ENCODE assay signal across 20 mouse cellular contexts in the genomic region with DNA sequence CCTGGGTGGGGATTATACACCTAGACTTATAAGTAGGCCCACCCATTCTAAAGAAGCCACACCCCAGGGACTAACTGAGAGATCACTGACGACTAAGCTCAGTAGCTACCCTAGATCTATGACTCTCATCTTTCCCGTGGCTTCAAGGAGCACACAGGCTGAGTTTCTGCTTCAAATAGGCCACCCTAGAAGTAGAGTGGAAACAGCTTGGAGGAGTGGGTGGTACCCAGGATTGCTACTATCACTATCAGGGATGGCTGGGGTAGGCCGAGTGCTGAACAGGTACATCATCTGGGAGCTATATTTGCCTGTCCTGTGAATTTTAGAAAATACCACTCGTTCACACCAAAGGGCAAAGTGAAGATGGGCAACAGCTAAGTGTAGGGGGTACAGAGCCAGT. TPM values are rescaled to one million over a fixed set of nuclear protein-coding genes. Genes with fewer than 3 reads are reported as not detected.
DNase-seq lines count a peak whose midpoint lies in the region; ATAC-seq and TF ChIP-seq lines count a peak whose summit lies in the region.
"Had no signal": no experiment of that assay in that cellular context is flagged by ENCODE, and none has a peak within 500 bp of the region (broad histone marks: within the 10 kb centered on the region; RNA-seq: fewer than 3 reads in every experiment).

No protein-coding gene starts in this region.

- no peaks in the 10 kb centered on the region for H3K27me3 ChIP-seq in forebrain, postnatal 0 days (ENCODE audit: insufficient read depth, low read length)
- H3K27me3 ChIP-seq in forebrain, embryonic 15.5 days: no peaks in the 10 kb centered on the region
- no peaks in the 10 kb centered on the region for H3K27me3 ChIP-seq in midbrain, embryonic 13.5 days
- no peaks in the 10 kb centered on the region for H3K27me3 ChIP-seq in midbrain, embryonic 16.5 days (ENCODE audit: control insufficient read depth, insufficient read depth, low read depth, low read length)
- H3K27me3 ChIP-seq in intestine, embryonic 15.5 days (replicated peaks): no peaks in the 10 kb centered on the region
- H3K27me3 ChIP-seq: CH12.LX; forebrain, embryonic 12.5 days; hindbrain, embryonic 15.5 days; Patski had no signal

- H3K9me3 ChIP-seq in forebrain, postnatal 0 days (ENCODE audit: low read length): no peaks in the 10 kb centered on the region
- no peaks in the 10 kb centered on the region for H3K9me3 ChIP-seq in forebrain, embryonic 15.5 days
- H3K9me3 ChIP-seq in midbrain, embryonic 13.5 days: no peaks in the 10 kb centered on the region
- H3K9me3 ChIP-seq in midbrain, embryonic 16.5 days (replicated peaks; ENCODE audit: control insufficient read depth, low read length, poor library complexity, severe bottlenecking): no peaks in the 10 kb centered on the region
- H3K9me3 ChIP-seq in intestine, embryonic 15.5 days: no peaks in the 10 kb centered on the region
- H3K9me3 ChIP-seq: forebrain, embryonic 12.5 days; heart, embryonic 12.5 days; hindbrain, embryonic 10.5 days; hindbrain, embryonic 15.5 days had no signal

- no peak overlapping the region for H3K4me3 ChIP-seq in forebrain, postnatal 0 days (ENCODE audit: low read depth, low read length)
- H3K4me3 ChIP-seq in forebrain, embryonic 15.5 days: no peak overlapping the region
- no peak overlapping the region for H3K4me3 ChIP-seq in midbrain, embryonic 13.5 days (replicated peaks)
- H3K4me3 ChIP-seq in midbrain, embryonic 16.5 days (ENCODE audit: low read depth, low read length): no peak overlapping the region
- no peak overlapping the region for H3K4me3 ChIP-seq in intestine, embryonic 15.5 days (replicated peaks)
- H3K4me3 ChIP-seq: heart, adult 2 months; heart, embryonic 12.5 days; hindbrain, embryonic 10.5 days; hindbrain, embryonic 15.5 days had no signal

- H3K9ac ChIP-seq in forebrain, postnatal 0 days: 0 out of 2 replicates have a peak overlapping the region, but pooled peaks have one; percentile 3
- H3K9ac ChIP-seq in forebrain, embryonic 15.5 days (replicated peaks): no peak overlapping the region
- peak overlapping the region; percentile 61; the same call in 1 of the 2 replicates for H3K9ac ChIP-seq in midbrain, embryonic 13.5 days (replicated peaks)
- H3K9ac ChIP-seq in midbrain, embryonic 16.5 days (ENCODE audit: low read depth, low read length): no peak overlapping the region
- H3K9ac ChIP-seq in intestine, embryonic 15.5 days: no peak overlapping the region
- H3K9ac ChIP-seq: heart, embryonic 12.5 days; hindbrain, embryonic 15.5 days had no signal

- TF ChIP-seq CTCF in forebrain, postnatal 0 days (IDR thresholded peaks at IDR 0.05; ENCODE audit: low read depth): no peak

- 67% methylated on average over 4 of the region's 4 CpGs for WGBS in forebrain, postnatal 0 days
- WGBS in forebrain, embryonic 15.5 days: 74% methylated on average over 4 of the region's 4 CpGs
- 83% methylated on average over 4 of the region's 4 CpGs for WGBS in midbrain, embryonic 13.5 days
- 73% methylated on average over 4 of the region's 4 CpGs for WGBS in midbrain, embryonic 16.5 days
- WGBS in intestine, embryonic 15.5 days: 60% methylated on average over 4 of the region's 4 CpGs

- no peak for DNase-seq in forebrain, postnatal 0 days
- no peak for DNase-seq in heart, adult 8-10 months (ENCODE audit: low spot score)
- DNase-seq in layer of hippocampus, adult 11-12 months (ENCODE audit: low spot score): no peak
- DNase-seq: adrenal gland, postnatal 14 days; cerebellum, adult 2 months; cerebellum, postnatal 10 days; gastrocnemius, postnatal 14 days; heart, adult 2 months had no signal

- ATAC-seq in forebrain, postnatal 0 days: no peak
- no peak for ATAC-seq in forebrain, embryonic 15.5 days (replicated peaks)
- ATAC-seq in midbrain, embryonic 13.5 days: no peak
- no peak for ATAC-seq in midbrain, embryonic 16.5 days
- ATAC-seq in intestine, embryonic 15.5 days: no peak
- ATAC-seq: activated CD4-positive, CD25-positive, alpha-beta regulatory T cell, adult 4 months; inflammation-experienced regulatory T-cells, adult 6 months; Patski had no signal

- no peak overlapping the region for H3K27ac ChIP-seq in forebrain, postnatal 0 days (ENCODE audit: low read depth, low read length)
- H3K27ac ChIP-seq in forebrain, embryonic 15.5 days (replicated peaks): no peak overlapping the region
- H3K27ac ChIP-seq in midbrain, embryonic 13.5 days: no peak overlapping the region
- H3K27ac ChIP-seq in midbrain, embryonic 16.5 days (ENCODE audit: low read length): no peak overlapping the region
- 0 out of 2 replicates have a peak overlapping the region, but pooled peaks have one; percentile 15 for H3K27ac ChIP-seq in intestine, embryonic 15.5 days
- H3K27ac ChIP-seq: forebrain, embryonic 12.5 days; heart, adult 2 months; hindbrain, embryonic 15.5 days had no signal

- H3K36me3 ChIP-seq in forebrain, postnatal 0 days (ENCODE audit: insufficient read depth): peaks cover 22% of the 10 kb centered on the region
- H3K36me3 ChIP-seq in forebrain, embryonic 15.5 days: peaks cover 12% of the 10 kb centered on the region
- peaks cover 47% of the 10 kb centered on the region for H3K36me3 ChIP-seq in midbrain, embryonic 13.5 days
- H3K36me3 ChIP-seq in midbrain, embryonic 16.5 days (ENCODE audit: control insufficient read depth, insufficient read depth, low read length): no peaks in the 10 kb centered on the region
- no peaks in the 10 kb centered on the region for H3K36me3 ChIP-seq in intestine, embryonic 15.5 days
- H3K36me3 ChIP-seq: heart, embryonic 12.5 days had no signal

- H3K4me2 ChIP-seq in forebrain, postnatal 0 days (ENCODE audit: low read depth): no peak overlapping the region
- H3K4me2 ChIP-seq in forebrain, embryonic 15.5 days (replicated peaks): no peak overlapping the region
- peak overlapping the region; percentile 97; the same call in 1 of the 2 replicates for H3K4me2 ChIP-seq in midbrain, embryonic 13.5 days (replicated peaks)
- no peak overlapping the region for H3K4me2 ChIP-seq in midbrain, embryonic 16.5 days (ENCODE audit: low read length)
- H3K4me2 ChIP-seq in intestine, embryonic 15.5 days (replicated peaks): peak overlapping the region; percentile 85
- H3K4me2 ChIP-seq: heart, embryonic 12.5 days; hindbrain, embryonic 15.5 days had no signal

- H3K4me1 ChIP-seq in forebrain, postnatal 0 days (ENCODE audit: insufficient read depth): peaks cover 44% of the 10 kb centered on the region
- peaks cover 67% of the 10 kb centered on the region for H3K4me1 ChIP-seq in forebrain, embryonic 15.5 days
- H3K4me1 ChIP-seq in midbrain, embryonic 13.5 days (replicated peaks): peaks cover 69% of the 10 kb centered on the region
- peaks cover 50% of the 10 kb centered on the region for H3K4me1 ChIP-seq in midbrain, embryonic 16.5 days (ENCODE audit: control insufficient read depth, insufficient read depth, low read length)
- H3K4me1 ChIP-seq in intestine, embryonic 15.5 days (replicated peaks): peaks cover 68% of the 10 kb centered on the region

RNA-seq across cellular contexts. Expression of a gene that starts 6.3 kb away (rescaled TPM):
- total RNA-seq in forebrain, postnatal 0 days (2014; rRNA removed): 35.3 and 36.2 TPM in 2 replicates
- polyA plus RNA-seq in forebrain, postnatal 0 days (2015; fragmentation: Nextera tagmentation; extraction: Ambion mirVana): 13.3 and 25.6 TPM in 2 replicates
- 74.0 and 78.3 TPM in 2 replicates for polyA plus RNA-seq in forebrain, embryonic 15.5 days (2015; fragmentation: Nextera tagmentation; extraction: Ambion mirVana)
- 89.0 and 94.9 TPM in 2 replicates for polyA plus RNA-seq in midbrain, embryonic 13.5 days (2015; fragmentation: Nextera tagmentation; extraction: Ambion mirVana)
- 73.0 and 74.4 TPM in 2 replicates for polyA plus RNA-seq in midbrain, embryonic 16.5 days (2015; fragmentation: Nextera tagmentation; extraction: Ambion mirVana)
- polyA plus RNA-seq in intestine, embryonic 15.5 days (2015; fragmentation: Nextera tagmentation; extraction: Ambion mirVana): 68.7 and 77.8 TPM in 2 replicates
- under 1 TPM; 0.12 to 0.87 (median 0.78) TPM for total RNA-seq in heart, adult 8-10 months (2022)
- polyA plus RNA-seq: activated CD4-positive, CD25-positive, alpha-beta regulatory T cell, adult 4 months had no signal

RNA-seq across cellular contexts. Expression of a gene that starts 12.0 kb away (rescaled TPM):
- total RNA-seq in forebrain, postnatal 0 days (2014; rRNA removed): 31.5 and 33.8 TPM in 2 replicates
- polyA plus RNA-seq in forebrain, postnatal 0 days (2015; fragmentation: Nextera tagmentation; extraction: Ambion mirVana): 42.8 and 48.5 TPM in 2 replicates
- 46.6 and 52.7 TPM in 2 replicates for polyA plus RNA-seq in forebrain, embryonic 15.5 days (2015; fragmentation: Nextera tagmentation; extraction: Ambion mirVana)
- 44.0 and 49.9 TPM in 2 replicates for polyA plus RNA-seq in midbrain, embryonic 13.5 days (2015; fragmentation: Nextera tagmentation; extraction: Ambion mirVana)
- polyA plus RNA-seq in midbrain, embryonic 16.5 days (2015; fragmentation: Nextera tagmentation; extraction: Ambion mirVana): 47.3 and 53.0 TPM in 2 replicates
- polyA plus RNA-seq in intestine, embryonic 15.5 days (2015; fragmentation: Nextera tagmentation; extraction: Ambion mirVana): 388 and 395 TPM in 2 replicates
- 10 to 100 TPM; 37.8 to 77.3 (median 50.1) TPM for total RNA-seq in heart, adult 8-10 months (2022)

RNA-seq across cellular contexts. Expression of a gene that starts 12.7 kb away (rescaled TPM):
- 0.15 and 0.43 TPM in 2 replicates for total RNA-seq in forebrain, postnatal 0 days (2014; rRNA removed)
- polyA plus RNA-seq in forebrain, postnatal 0 days (2015; fragmentation: Nextera tagmentation; extraction: Ambion mirVana): 0.21 and 0.30 TPM in 2 replicates
- polyA plus RNA-seq in forebrain, embryonic 15.5 days (2015; fragmentation: Nextera tagmentation; extraction: Ambion mirVana): not detected in 2 replicates
- 0.31 TPM in 1 of 2 replicates, not detected in the other for polyA plus RNA-seq in midbrain, embryonic 13.5 days (2015; fragmentation: Nextera tagmentation; extraction: Ambion mirVana)
- polyA plus RNA-seq in midbrain, embryonic 16.5 days (2015; fragmentation: Nextera tagmentation; extraction: Ambion mirVana): 0.23 and 0.37 TPM in 2 replicates
- polyA plus RNA-seq in intestine, embryonic 15.5 days (2015; fragmentation: Nextera tagmentation; extraction: Ambion mirVana): 2.2 and 2.5 TPM in 2 replicates
- 1 to 10 TPM in 2 of 4 experiments, under 1 TPM in 2; 0.27 to 2.3 (median 1.1) TPM for total RNA-seq in heart, adult 8-10 months (2022)
- polyA plus RNA-seq: forebrain, embryonic 12.5 days; hindbrain, embryonic 10.5 days had no signal

RNA-seq across cellular contexts. Expression of a gene that starts 32.7 kb away (rescaled TPM):
- total RNA-seq in forebrain, postnatal 0 days (2014; rRNA removed): 3.0 and 5.1 TPM in 2 replicates
- polyA plus RNA-seq in forebrain, postnatal 0 days (2015; fragmentation: Nextera tagmentation; extraction: Ambion mirVana): 3.9 and 5.5 TPM in 2 replicates
- 1.9 and 3.1 TPM in 2 replicates for polyA plus RNA-seq in forebrain, embryonic 15.5 days (2015; fragmentation: Nextera tagmentation; extraction: Ambion mirVana)
- polyA plus RNA-seq in midbrain, embryonic 13.5 days (2015; fragmentation: Nextera tagmentation; extraction: Ambion mirVana): 1.9 and 2.0 TPM in 2 replicates
- 4.0 and 4.7 TPM in 2 replicates for polyA plus RNA-seq in midbrain, embryonic 16.5 days (2015; fragmentation: Nextera tagmentation; extraction: Ambion mirVana)
- polyA plus RNA-seq in intestine, embryonic 15.5 days (2015; fragmentation: Nextera tagmentation; extraction: Ambion mirVana): 1.1 and 1.2 TPM in 2 replicates
- under 1 TPM; 0.19 to 0.98 (median 0.46) TPM for total RNA-seq in heart, adult 8-10 months (2022)
- total RNA-seq: CH12.LX had no signal

Comparison
In these comparisons a context has a peak if more than half of its experiments do, and no peak if none do; other contexts are left out.
1. H3K4me2 ChIP-seq: peak in midbrain, embryonic 13.5 days (single experiment) and intestine, embryonic 15.5 days (single experiment); none in forebrain, postnatal 0 days (single experiment), forebrain, embryonic 15.5 days (single experiment) and midbrain, embryonic 16.5 days (single experiment).
2. H3K9ac ChIP-seq: peak in forebrain, postnatal 0 days (single experiment) and midbrain, embryonic 13.5 days (single experiment); none in forebrain, embryonic 15.5 days (single experiment), midbrain, embryonic 16.5 days (single experiment) and intestine, embryonic 15.5 days (single experiment).